Mouse (Mus musculus) embryonic stem cell, embryonic (primary cell): ENCODE measurements at regions not wholly inside any gene's neighbourhood (a gene's known extent, or its start where the extent isn't known, plus 50 kb on each side); places are given as distances from the start of the nearest gene placed in this dataset.

ENCODE experiments used
- CTCF ChIA-PET, 4 experiments: fragments of 300-600 bp in 2 of 4; fragments of 350-600 bp in 2 of 4; sonication (Branson Sonifier 250); formaldehyde crosslinking; loops; one replicate each; lab custom pipeline; 2022; ENCODE audit warnings: inconsistent platforms in 2 of 4; lab: Charles Lee
- POLR2A ChIA-PET, 4 experiments: fragments of 300-600 bp in 2 of 4; fragments of 350-600 bp in 2 of 4; sonication (Branson Sonifier 250); formaldehyde crosslinking; loops; one replicate each; lab custom pipeline; 2022; ENCODE audit warnings: antibody characterized with exemption in 4 of 4, inconsistent platforms in 1 of 4; lab: Charles Lee

- ChIA-PET CTCF (interaction anchor here in 1 of 4 experiments (0.6 to 0.7 kb wide), 2 partner anchors 54 to 1737 kb away, joined by 4 read pairs; no protein-coding TSS in a partner anchor), POLR2A (interaction anchor here in 1 of 4 experiments (0.6 kb wide), 1 partner anchor 1623 kb away, joined by 3 read pairs; no protein-coding TSS in a partner anchor)
Observed at GRCm38 (mm10) chr12:54533134-54533533, 123.2 kb downstream of the Sptssa start.

GRCm38 (mm10) chr12:54532062-54532461 is 124.3 kb downstream of the Sptssa start:
- POLR2A ChIA-PET, result interaction anchor here in 1 of 4 experiments (0.6 kb wide), 1 partner anchor 42 kb away, joined by 3 read pairs; no protein-coding TSS in a partner anchor
- CTCF ChIA-PET, result no interaction called here

- ChIA-PET POLR2A (interaction anchor here in 3 of 4 experiments (0.6 to 0.7 kb wide), 5 partner anchors 76 to 770 kb away, joined by 3 to 5 read pairs (median 4); no protein-coding TSS in a partner anchor), CTCF (interaction anchor here (0.6 to 1.1 kb wide), 14 partner anchors 11 to 1273 kb away, joined by 3 to 11 read pairs (median 4); partner anchors contain the start of gene Eapp (in 1 of the 4))
Observed at GRCm38 (mm10) chr12:54528046-54528445, 128.3 kb downstream of the Sptssa start.

DNA sequence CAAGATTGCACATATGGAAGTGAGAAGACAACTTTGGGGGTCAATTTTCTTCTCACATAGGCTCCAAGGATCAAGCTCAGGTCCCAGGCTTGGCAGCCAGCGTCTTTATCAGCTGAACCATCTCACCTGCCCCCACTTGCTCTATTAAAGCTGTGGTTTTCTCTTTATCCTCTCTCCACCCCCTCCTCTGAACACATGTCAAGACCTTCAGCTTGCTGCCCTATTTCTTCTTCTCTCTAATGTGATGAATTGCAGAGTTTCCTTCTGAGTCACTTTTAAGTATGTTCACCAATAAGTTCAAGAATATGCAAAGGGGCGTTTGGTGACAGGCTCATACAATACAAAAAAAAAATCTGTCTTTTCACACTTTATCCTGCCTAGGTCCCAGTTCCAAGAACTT is 128.8 kb downstream of the Sptssa start:
- ChIA-PET POLR2A (interaction anchor here in 2 of 4 experiments (0.6 to 0.7 kb wide), 2 partner anchors 76 to 97 kb away, joined by 3 to 4 read pairs; no protein-coding TSS in a partner anchor), CTCF (interaction anchor here (0.6 to 1.1 kb wide), 12 partner anchors 12 to 1273 kb away, joined by 3 to 11 read pairs (median 4); partner anchors contain the start of gene Eapp (in 1 of the 4))

DNA sequence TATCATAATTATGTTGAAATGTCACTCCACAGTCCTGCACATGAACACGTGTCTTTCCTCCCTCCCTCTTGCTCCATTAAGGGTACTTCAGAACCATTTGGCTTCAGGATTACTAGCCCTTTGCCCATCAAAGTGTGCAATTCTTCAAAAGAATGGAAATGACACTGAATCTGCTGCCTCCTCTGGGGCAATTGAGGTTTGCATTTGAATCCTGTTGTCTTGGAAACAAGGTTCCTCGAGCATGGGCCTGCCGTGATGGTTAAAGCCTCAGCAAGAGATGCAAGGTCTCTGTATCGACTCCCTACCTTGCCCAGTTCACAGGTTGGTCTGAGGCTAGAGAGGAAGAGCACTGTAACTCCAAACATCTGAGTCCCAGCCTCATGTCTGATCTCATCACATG is 136.0 kb downstream of the Sptssa start:
- POLR2A ChIA-PET, result no interaction called here
- CTCF ChIA-PET, result no interaction called here

- ChIA-PET CTCF (no interaction called here), POLR2A (interaction anchor here in 1 of 4 experiments (1.2 kb wide), 1 partner anchor 11 kb away, joined by 3 read pairs; no protein-coding TSS in a partner anchor)
Observed at GRCm38 (mm10) chr12:54519370-54519769, 137.0 kb downstream of the Sptssa start.

DNA sequence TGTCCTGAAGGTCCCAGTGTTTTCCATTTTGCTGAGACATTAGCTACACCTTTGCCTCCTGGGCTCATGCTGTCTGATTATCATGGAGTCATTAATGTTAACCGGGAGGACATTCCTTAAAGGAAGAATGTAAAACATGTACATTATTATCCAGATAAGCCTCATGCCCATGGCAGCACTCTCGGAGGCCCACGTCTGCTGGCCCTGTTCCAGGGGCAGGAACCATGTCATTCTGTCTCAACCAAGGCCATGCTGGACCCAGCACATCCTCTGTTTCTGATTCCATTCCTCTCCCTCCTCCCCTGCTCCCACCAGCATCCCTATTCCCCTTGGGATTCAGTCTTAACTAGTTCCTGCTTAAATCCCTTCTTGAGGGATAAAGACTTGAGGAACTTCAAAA is 139.1 kb downstream of the Sptssa start:
- ChIA-PET CTCF (no interaction called here), POLR2A (interaction anchor here in 1 of 4 experiments (1.1 kb wide), 1 partner anchor 8 kb away, joined by 3 read pairs; no protein-coding TSS in a partner anchor)

DNA sequence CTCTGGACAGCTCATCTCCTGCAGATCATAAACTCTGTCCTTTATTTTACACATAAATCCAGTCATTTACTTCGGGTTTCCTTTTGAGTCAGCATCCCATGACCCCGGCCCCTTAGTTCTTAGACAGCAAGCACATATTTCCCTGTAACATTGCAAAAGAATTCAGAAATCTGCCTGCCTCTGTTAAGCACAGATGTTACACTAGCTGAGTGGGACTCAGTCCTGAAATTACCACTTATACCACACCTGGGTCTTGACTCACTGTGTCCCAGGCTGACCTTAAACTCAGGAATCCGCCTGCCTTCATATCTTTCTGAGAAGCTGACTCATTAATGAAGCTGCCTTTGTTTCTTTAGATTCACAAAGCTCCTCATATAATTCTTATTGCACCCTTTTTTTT is 139.9 kb downstream of the Sptssa start:
- CTCF ChIA-PET, result interaction anchor here in 1 of 4 experiments (0.6 kb wide), 1 partner anchor 870 kb away, joined by 4 read pairs; no protein-coding TSS in a partner anchor

GRCm38 (mm10) chr12:54516039-54516438 is 140.3 kb downstream of the Sptssa start:
- ChIA-PET POLR2A (interaction anchor here in 2 of 4 experiments (0.6 to 1.0 kb wide), 4 partner anchors 15 to 429 kb away, joined by 3 read pairs; no protein-coding TSS in a partner anchor), CTCF (interaction anchor here in 1 of 4 experiments (0.6 kb wide), 2 partner anchors 114 to 869 kb away, joined by 4 read pairs; no protein-coding TSS in a partner anchor)

More for the DNA sequence above, 139.9 kb downstream of the Sptssa start:
- POLR2A ChIA-PET, result interaction anchor here in 1 of 4 experiments (0.6 to 1.1 kb wide), 3 partner anchors 8 to 406 kb away, joined by 3 read pairs; no protein-coding TSS in a partner anchor

- ChIA-PET CTCF (no interaction called here), POLR2A (no interaction called here)
Observed at GRCm38 (mm10) chr12:54509903-54510302, 146.5 kb downstream of the Sptssa start.

DNA sequence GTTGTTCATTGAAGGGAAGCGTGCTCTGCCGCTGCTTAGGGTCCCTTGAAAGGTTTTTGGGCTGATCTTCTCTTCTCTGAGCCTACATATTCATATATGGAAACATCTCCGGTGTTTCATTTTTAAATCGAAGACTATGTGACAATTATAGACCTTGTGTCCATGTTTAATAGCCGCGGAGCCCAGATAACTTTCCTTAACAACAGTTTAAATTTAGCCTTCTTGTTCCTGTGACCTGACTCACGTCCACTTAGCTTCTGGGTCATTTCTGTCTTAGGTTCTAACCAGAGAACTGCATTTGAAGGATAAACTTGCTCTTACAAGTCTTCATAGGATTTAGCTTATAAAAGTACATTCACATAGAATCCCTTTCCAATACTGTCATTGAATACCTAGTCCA is 153.6 kb downstream of the Sptssa start:
- CTCF ChIA-PET, result no interaction called here
- POLR2A ChIA-PET, result interaction anchor here in 1 of 4 experiments (1.3 kb wide), 1 partner anchor 299 kb away, joined by 3 read pairs; the partner anchor contains the start of gene Egln3

- ChIA-PET POLR2A (no interaction called here), CTCF (no interaction called here)
Observed at GRCm38 (mm10) chr12:54499963-54500362, 156.4 kb downstream of the Sptssa start.

- POLR2A ChIA-PET, result no interaction called here
Observed at GRCm38 (mm10) chr12:54495701-54496374, 160.5 kb downstream of the Sptssa start.

DNA sequence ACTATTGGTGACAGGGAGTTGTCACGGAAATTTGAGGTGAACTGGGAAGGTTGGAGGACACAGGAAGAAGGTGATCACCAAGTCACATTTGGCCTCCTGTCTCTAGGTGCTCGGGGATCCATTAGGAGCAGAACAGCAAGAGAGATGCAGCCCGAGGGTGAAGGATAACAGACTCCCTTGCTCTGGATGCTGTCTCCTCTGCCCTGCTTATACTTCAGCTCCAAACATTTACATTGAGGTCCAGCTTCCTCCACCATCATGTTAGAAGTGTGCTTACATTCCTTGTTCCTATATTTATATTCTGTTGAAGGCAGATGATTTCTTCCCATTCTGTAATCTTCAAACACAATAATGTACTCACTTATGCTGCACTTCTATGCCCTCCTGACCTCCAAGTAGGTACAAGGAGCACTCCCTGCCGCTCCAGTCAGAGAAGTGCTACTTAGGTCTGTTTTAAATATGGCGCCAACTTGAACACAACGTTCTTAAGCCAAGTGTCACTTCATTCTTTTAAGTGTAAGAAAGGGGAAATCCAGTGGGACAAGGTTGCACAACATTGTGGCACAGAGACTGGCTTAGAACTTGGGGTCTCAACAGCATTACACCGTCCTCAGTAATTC is 161.5 kb downstream of the Sptssa start:
- CTCF ChIA-PET, result no interaction called here
- POLR2A ChIA-PET, result no interaction called here

More at GRCm38 (mm10) chr12:54495701-54496374, 160.5 kb downstream of the Sptssa start:
- CTCF ChIA-PET, result no interaction called here

GRCm38 (mm10) chr12:54492737-54493136 is 163.6 kb downstream of the Sptssa start:
- POLR2A ChIA-PET, result no interaction called here
- CTCF ChIA-PET, result interaction anchor here in 1 of 4 experiments (0.6 to 0.7 kb wide), 2 partner anchors 36 to 528 kb away, joined by 4 to 10 read pairs; no protein-coding TSS in a partner anchor

GRCm38 (mm10) chr12:54490460-54490859 is 165.9 kb downstream of the Sptssa start:
- ChIA-PET POLR2A (interaction anchor here in 1 of 4 experiments (0.6 to 1.3 kb wide), 4 partner anchors 41 to 419 kb away, joined by 3 read pairs; no protein-coding TSS in a partner anchor), CTCF (interaction anchor here in 3 of 4 experiments (0.6 to 1.6 kb wide), 5 partner anchors 67 to 364 kb away, joined by 3 to 7 read pairs (median 3); no protein-coding TSS in a partner anchor)

DNA sequence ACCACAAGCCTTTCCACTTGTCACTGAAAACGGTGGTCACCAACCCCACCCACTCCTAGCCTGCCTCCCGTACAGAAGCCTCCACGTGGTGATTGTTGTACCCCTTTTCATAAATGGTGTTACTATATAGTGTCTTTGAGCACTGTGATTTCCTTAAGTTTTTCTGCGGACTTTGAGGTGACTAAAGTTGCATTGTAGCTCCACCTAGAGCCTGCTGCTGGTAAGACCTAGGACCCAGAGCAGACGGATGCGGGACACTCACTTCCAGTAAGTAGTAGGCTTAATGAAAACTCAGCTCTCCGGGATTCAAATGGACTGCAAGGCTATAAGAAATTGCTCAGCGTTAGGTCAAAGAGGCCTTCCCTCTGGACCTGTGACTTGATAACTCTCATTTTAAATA is 166.7 kb downstream of the Sptssa start:
- ChIA-PET CTCF (interaction anchor here (0.5 to 1.6 kb wide), 10 partner anchors 12 to 726 kb away, joined by 3 to 7 read pairs (median 3); no protein-coding TSS in a partner anchor), POLR2A (interaction anchor here in 1 of 4 experiments (1.2 kb wide), 1 partner anchor 285 kb away, joined by 3 read pairs; no protein-coding TSS in a partner anchor)

- CTCF ChIA-PET, result no interaction called here
- POLR2A ChIA-PET, result no interaction called here
Observed at GRCm38 (mm10) chr12:54487689-54488088, 168.7 kb downstream of the Sptssa start.

DNA sequence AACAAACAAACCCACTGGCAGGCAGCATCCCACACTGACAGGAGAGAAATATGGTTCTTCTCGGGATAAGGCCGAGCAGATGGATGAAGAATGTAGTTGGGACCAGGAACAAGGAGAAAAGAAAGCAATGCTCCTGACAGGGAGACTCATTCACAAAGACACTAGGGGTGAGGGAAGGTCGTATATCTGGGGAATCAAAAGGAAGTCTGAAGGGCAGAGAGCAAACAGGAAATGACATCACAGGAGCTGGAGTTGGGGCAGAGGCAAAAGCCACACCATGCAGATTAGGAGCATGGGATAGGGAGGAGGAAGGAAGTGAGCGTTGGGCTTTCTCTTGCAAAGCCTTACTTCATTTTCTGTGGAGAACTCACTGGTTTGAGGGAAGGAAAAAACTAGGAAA is 174.4 kb downstream of the Sptssa start:
- POLR2A ChIA-PET, result no interaction called here
- CTCF ChIA-PET, result no interaction called here
